Mouse (Mus musculus) heart, adult 18-20 months (tissue): ENCODE measurements around the gene Card19. TPM values are rescaled to one million over a fixed set of nuclear protein-coding genes. Genes with fewer than 3 reads are reported as not detected.

ENCODE experiments used
- DNase-seq, 2 experiments: peaks; one replicate each; pipeline ENCODE4 v3.0.0; 2021 to 2022; ENCODE audit warnings: mixed read lengths in 1 of 2
- long read RNA-seq, 2 experiments: library from polyadenylated mRNA; stranded (forward); transcript quantifications; one replicate each; pipeline ENCODE4 v2.0.0; 2021
- total RNA-seq, 2 experiments: library from RNA; stranded (reverse); gene quantifications; 2 replicates each; pipeline ENCODE4 v1.2.3; 2021

Gene Card19
- total RNA-seq, result 100 to 1,000 TPM; 145 to 150 TPM
- long read RNA-seq, experiment 1, transcript Card19-201 (6 exons, 804 nt), result major isoform, 11 of 173 reads
- long read RNA-seq, experiment 1, partial matches to known transcripts, result 1 of 173 reads
- long read RNA-seq, experiment 1, other reads (novel, unspliced or antisense), result 158 of 173 reads
- long read RNA-seq, experiment 2, transcript Card19-201 (6 exons, 804 nt), result major isoform, 14 of 118 reads
- long read RNA-seq, experiment 2, partial matches to known transcripts, result 2 of 118 reads
- long read RNA-seq, experiment 2, other reads (novel, unspliced or antisense), result 96 of 118 reads

GRCm38 (mm10) chr13:49215504-49216219, at the start of gene Card19:
Card19 (minus strand) TSS chr13:49216037.
- peak; percentile 98 to 99 for DNase-seq

- no peak for DNase-seq
Measured at GRCm38 (mm10) chr13:49260036-49260722, 44.3 kb upstream of the Card19 start.

GRCm38 (mm10) chr13:49257819-49258313, 42.0 kb upstream of the Card19 start:
- no peak for DNase-seq

GRCm38 (mm10) chr13:49252746-49253145, 36.9 kb upstream of the Card19 start:
- no peak for DNase-seq

GRCm38 (mm10) chr13:49252113-49252512, 36.3 kb upstream of the Card19 start:
- DNase-seq, result no peak

GRCm38 (mm10) chr13:49250716-49251517, 35.1 kb upstream of the Card19 start:
- DNase-seq, result no peak

- DNase-seq, result no peak
Measured at GRCm38 (mm10) chr13:49249634-49250033, 33.8 kb upstream of the Card19 start.

GRCm38 (mm10) chr13:49248923-49249322, 33.1 kb upstream of the Card19 start:
- no peak for DNase-seq

GRCm38 (mm10) chr13:49248467-49248862, 32.6 kb upstream of the Card19 start, which contains the start of gene Susd3:
Susd3 (minus strand) TSS chr13:49248706.
- no peak for DNase-seq

GRCm38 (mm10) chr13:49247740-49248466, 32.1 kb upstream of the Card19 start:
- DNase-seq, result no peak

GRCm38 (mm10) chr13:49247232-49247739, 31.4 kb upstream of the Card19 start:
- DNase-seq, result no peak

GRCm38 (mm10) chr13:49246626-49247025, 30.8 kb upstream of the Card19 start:
- DNase-seq, result no peak

GRCm38 (mm10) chr13:49246011-49246410, 30.2 kb upstream of the Card19 start:
- peak in 1 of 2 experiments; percentile 66 for DNase-seq

GRCm38 (mm10) chr13:49245251-49245650, 29.4 kb upstream of the Card19 start:
- DNase-seq, result no peak

- no peak for DNase-seq
Measured at GRCm38 (mm10) chr13:49243492-49243891, 27.7 kb upstream of the Card19 start.

GRCm38 (mm10) chr13:49242321-49243065, 26.7 kb upstream of the Card19 start:
- peak in 1 of 2 experiments; percentile 75 for DNase-seq

- DNase-seq, result no peak
Measured at GRCm38 (mm10) chr13:49238737-49239136, 22.9 kb upstream of the Card19 start.

GRCm38 (mm10) chr13:49237617-49238016, 21.8 kb upstream of the Card19 start:
- no peak for DNase-seq

- no peak for DNase-seq
Measured at GRCm38 (mm10) chr13:49234711-49235110, 18.9 kb upstream of the Card19 start.
